Mouse (Mus musculus): Measurements from ENCODE around the gene Crebbp. TPM values are rescaled to one million over a fixed set of nuclear protein-coding genes. Genes with fewer than 3 reads are reported as not detected.
A peak's percentile ranks its signal among the peaks of the same experiment; 100 is the strongest.
"Not testable (repeated sequence)": the region's sequence is repeated elsewhere in the genome, so short reads cannot be mapped to it uniquely, and the experiment has no call there.

Gene Crebbp
- polyA plus RNA-seq, 1 experiment from 2014 or later, result 30.2 TPM

DNA sequence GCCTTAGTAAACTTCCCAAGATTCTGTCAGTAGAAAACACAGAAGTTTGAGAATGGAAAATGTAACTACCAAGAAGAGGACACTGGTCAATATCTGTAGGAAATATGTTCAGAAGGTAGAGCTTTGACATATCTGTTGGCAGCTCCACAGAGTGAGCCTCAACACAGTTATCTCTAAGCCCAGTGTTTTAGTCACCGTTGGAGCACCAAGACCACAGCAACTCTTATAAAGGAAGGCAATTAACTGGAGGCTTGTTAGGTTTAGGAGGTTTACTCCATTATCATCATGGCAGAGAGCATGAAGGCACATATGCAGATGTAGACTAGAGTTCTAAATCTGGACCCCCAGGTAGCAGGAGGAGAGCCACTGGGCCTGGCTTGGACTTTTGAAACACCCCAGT, 80.0 kb downstream of the Crebbp start:
- H3K4me3 ChIP-seq, result no peak overlapping the region
- no peaks in the 10 kb centered on the region for H3K9me3 ChIP-seq
- ATAC-seq (ENCODE audit: borderline replicate concordance, extremely low read depth, low FRiP score, low TSS enrichment), result no peak
- WGBS, result 96% methylated on average over 1 of the region's 1 CpGs
- no peak overlapping the region for H3K9ac ChIP-seq
- no peaks in the 10 kb centered on the region for H3K27me3 ChIP-seq
- no peak overlapping the region for H3K27ac ChIP-seq
- H3K36me3 ChIP-seq, result peaks cover 44% of the 10 kb centered on the region
- no peak overlapping the region for H3K4me2 ChIP-seq
- H3K4me1 ChIP-seq, result no peaks in the 10 kb centered on the region

DNA sequence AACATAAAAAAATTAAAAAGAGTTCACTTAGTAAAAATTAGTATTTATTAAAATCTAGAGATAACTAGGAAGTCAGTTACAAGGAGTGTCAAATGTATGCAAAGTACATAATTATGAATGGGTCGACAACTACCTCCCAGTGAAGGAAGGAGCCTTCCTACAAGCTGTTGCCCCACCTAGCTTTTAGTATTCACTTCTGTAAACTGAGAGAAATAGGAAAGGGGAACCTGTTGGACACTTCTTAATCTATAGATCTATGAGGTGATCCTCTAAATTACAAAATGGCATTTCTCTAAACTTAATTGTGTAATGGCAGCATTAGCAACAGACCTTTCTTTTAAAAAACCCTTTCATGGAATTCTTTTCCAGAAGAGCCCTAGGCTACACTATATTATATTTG, 84.9 kb downstream of the Crebbp start:
- no peak overlapping the region for H3K4me2 ChIP-seq
- no peak overlapping the region for H3K27ac ChIP-seq
- no peak for ATAC-seq (ENCODE audit: borderline replicate concordance, extremely low read depth, low FRiP score, low TSS enrichment)
- no peak overlapping the region for H3K9ac ChIP-seq
- no peaks in the 10 kb centered on the region for H3K4me1 ChIP-seq
- no peaks in the 10 kb centered on the region for H3K27me3 ChIP-seq
- H3K9me3 ChIP-seq, result no peaks in the 10 kb centered on the region
- 82% methylated on average over 1 of the region's 1 CpGs for WGBS
- H3K4me3 ChIP-seq, result no peak overlapping the region
- H3K36me3 ChIP-seq, result peaks cover 57% of the 10 kb centered on the region

DNA sequence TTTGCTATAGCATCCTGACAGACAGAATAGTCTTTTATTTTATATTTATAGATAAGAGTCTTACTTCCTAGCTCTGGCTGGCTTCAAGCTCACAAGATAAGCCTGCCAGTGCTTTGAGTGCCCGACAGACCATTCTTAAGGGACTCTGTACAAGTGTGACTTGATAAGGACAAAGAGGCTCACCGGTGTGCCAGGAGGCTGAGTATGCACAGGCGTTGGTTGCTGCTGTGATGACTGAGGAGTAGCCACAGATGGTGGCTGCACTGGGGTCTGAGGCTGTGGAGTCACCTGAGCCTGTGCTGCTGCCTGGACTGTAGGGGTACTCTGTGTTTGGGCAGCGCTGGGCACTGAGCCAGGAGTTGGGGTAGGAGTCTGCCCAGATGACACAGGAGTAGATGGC, 96.7 kb downstream of the Crebbp start:
- peaks cover 80% of the 10 kb centered on the region for H3K36me3 ChIP-seq
- WGBS, result 78% methylated on average over 4 of the region's 4 CpGs

DNA sequence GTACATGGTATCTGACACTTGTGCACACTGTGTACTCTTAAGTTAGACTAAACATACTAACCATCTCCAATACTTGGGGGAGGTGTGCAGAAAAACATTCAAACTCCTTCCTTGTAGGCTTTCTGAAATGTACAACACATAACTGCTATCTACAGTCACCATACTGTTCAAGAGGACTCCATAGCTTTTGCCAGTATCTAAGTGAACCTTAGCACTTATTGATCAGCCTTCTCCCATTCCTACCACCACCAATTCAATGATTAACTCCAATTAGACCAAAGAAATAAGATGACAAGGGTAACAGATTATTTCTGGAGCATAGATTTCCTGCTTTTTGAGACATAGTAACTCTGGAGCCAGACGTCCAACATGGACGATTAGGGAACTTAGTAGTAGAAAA, 113.4 kb downstream of the Crebbp start:
- peaks cover 59% of the 10 kb centered on the region for H3K36me3 ChIP-seq
- H3K4me3 ChIP-seq, result no peak overlapping the region
- WGBS, result 85% methylated on average over 2 of the region's 2 CpGs
- no peak overlapping the region for H3K4me2 ChIP-seq
- no peaks in the 10 kb centered on the region for H3K27me3 ChIP-seq
- no peaks in the 10 kb centered on the region for H3K9me3 ChIP-seq
- H3K4me1 ChIP-seq, result no peaks in the 10 kb centered on the region
- no peak overlapping the region for H3K9ac ChIP-seq
- no peak for ATAC-seq (ENCODE audit: borderline replicate concordance, extremely low read depth, low FRiP score, low TSS enrichment)
- no peak overlapping the region for H3K27ac ChIP-seq

More for the DNA sequence above, 96.7 kb downstream of the Crebbp start:
- no peak overlapping the region for H3K27ac ChIP-seq
- no peak overlapping the region for H3K4me3 ChIP-seq
- H3K4me2 ChIP-seq, result no peak overlapping the region
- H3K9me3 ChIP-seq, result no peaks in the 10 kb centered on the region
- H3K9ac ChIP-seq, result no peak overlapping the region
- no peaks in the 10 kb centered on the region for H3K4me1 ChIP-seq
- H3K27me3 ChIP-seq, result no peaks in the 10 kb centered on the region
- no peak for ATAC-seq (ENCODE audit: borderline replicate concordance, extremely low read depth, low FRiP score, low TSS enrichment)

DNA sequence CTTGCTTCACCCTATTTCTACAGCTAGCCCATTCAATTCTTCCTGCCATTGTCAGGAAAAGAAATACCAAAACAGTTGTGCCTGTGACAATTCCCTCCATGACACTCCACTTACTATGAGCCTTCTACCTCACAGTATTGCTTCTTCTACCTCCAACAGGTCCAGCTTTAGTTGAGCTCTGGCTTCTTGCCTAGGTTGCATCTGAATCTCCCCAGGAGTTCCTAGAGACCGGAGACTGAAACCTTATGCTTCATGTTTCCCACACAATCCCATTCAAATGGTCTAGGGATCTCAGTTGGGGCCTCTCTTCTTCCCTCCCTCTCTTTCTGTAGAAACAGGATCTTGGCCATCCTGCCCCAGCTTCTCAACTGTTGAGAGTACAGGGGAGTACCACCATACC, 116.3 kb downstream of the Crebbp start:
- Histone ChIP-seq H3K27me3 (no peaks in the 10 kb centered on the region), H3K9me3 (no peaks in the 10 kb centered on the region)

DNA sequence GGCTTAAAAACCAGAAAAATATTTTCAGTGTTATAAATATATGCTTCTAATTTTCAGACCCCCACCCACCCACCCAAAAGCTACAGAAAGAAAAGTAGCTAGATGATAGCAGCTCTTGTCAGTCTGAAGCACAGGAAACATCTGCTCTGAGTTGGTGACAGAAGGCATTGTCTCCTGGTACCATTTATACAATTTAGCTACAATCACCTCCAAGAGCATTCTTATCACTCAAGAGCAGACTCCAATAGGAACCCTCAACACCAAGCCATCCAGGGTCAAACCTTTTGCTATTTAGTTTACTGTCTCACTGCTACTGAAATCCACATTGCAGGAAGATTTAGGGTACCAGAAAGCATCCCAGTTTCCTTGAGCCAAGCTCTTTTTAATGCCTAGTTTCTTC, 116.9 kb downstream of the Crebbp start:
- Histone ChIP-seq H3K9me3 (no peaks in the 10 kb centered on the region), H3K27me3 (no peaks in the 10 kb centered on the region), H3K36me3 (peaks cover 84% of the 10 kb centered on the region), H3K9ac (no peak overlapping the region), H3K4me3 (no peak overlapping the region), H3K27ac (no peak overlapping the region), H3K4me1 (no peaks in the 10 kb centered on the region), H3K4me2 (no peak overlapping the region)
- no peak for ATAC-seq (ENCODE audit: borderline replicate concordance, extremely low read depth, low FRiP score, low TSS enrichment)

More for the DNA sequence above, 116.3 kb downstream of the Crebbp start:
- peaks cover 79% of the 10 kb centered on the region for H3K36me3 ChIP-seq
- H3K4me2 ChIP-seq, result no peak overlapping the region
- H3K4me3 ChIP-seq, result no peak overlapping the region
- no peak overlapping the region for H3K9ac ChIP-seq
- no peak for ATAC-seq (ENCODE audit: borderline replicate concordance, extremely low read depth, low FRiP score, low TSS enrichment)
- H3K27ac ChIP-seq, result no peak overlapping the region
- H3K4me1 ChIP-seq, result no peaks in the 10 kb centered on the region
- WGBS, result 100% methylated on average over 1 of the region's 1 CpGs

DNA sequence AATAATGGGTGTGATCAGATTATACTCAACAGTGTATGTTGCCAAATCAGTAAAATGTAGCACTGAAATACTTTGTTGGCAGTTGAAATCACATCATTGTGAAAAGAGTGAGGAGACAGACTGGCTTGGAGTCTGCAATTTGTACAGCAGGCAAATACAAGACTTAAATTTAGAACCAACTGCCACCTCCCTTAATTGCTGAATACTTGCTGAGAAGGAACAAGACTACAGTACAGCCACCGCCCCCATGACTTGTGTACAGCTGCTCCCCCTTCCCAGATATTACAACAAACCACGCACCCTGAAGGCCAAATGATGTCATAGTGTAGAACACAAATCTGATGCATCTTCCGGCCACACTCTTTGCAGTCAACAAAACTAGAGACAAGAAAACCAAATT, 117.7 kb downstream of the Crebbp start:
- ATAC-seq (ENCODE audit: borderline replicate concordance, extremely low read depth, low FRiP score, low TSS enrichment), result no peak
- WGBS, result 92% methylated on average over 3 of the region's 3 CpGs
- Histone ChIP-seq H3K27me3 (no peaks in the 10 kb centered on the region), H3K36me3 (peaks cover 84% of the 10 kb centered on the region), H3K9me3 (no peaks in the 10 kb centered on the region), H3K4me3 (no peak overlapping the region), H3K9ac (no peak overlapping the region), H3K4me1 (no peaks in the 10 kb centered on the region), H3K27ac (no peak overlapping the region), H3K4me2 (no peak overlapping the region)

DNA sequence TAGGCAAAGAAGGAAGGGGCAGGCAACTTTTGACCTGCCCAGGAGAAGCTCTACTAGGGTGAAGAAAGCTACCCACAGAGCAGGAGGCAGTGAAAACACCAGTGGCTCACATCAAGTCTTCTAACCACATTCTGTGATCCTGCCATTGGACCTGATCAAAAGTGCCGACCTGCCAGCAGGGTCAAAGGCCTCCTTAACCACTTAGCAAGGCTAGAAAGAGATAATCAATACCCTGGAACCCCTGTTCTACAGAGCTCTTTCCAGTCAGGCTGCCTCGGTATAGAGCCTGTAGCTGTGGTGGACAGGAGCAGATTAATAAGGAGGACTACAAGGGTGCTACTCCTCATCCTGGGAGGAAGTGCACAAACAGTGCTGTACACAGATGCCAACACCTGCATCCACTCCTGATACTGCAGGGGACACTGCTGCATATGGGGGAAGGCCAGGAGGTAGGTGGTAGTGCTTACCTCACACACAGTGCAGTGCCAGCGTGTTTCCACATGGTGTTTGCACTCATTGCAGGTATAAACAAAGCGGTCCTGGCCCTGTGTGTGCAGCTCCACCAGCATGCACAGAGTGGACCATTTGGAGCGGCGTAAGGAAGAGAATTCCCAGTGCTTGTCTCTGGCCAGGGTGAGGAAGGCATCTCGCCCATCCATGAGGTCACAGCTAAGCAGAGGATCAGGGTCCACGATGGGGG, 126.4 kb downstream of the Crebbp start:
- WGBS, result 91% methylated on average over 8 of the region's 8 CpGs
- Histone ChIP-seq H3K27me3 (no peaks in the 10 kb centered on the region), H3K9me3 (no peaks in the 10 kb centered on the region), H3K4me3 (no peak overlapping the region), H3K36me3 (peaks cover 84% of the 10 kb centered on the region), H3K27ac (no peak overlapping the region), H3K9ac (no peak overlapping the region), H3K4me2 (no peak overlapping the region), H3K4me1 (no peaks in the 10 kb centered on the region)
- ATAC-seq (ENCODE audit: borderline replicate concordance, extremely low read depth, low FRiP score, low TSS enrichment), result no peak

DNA sequence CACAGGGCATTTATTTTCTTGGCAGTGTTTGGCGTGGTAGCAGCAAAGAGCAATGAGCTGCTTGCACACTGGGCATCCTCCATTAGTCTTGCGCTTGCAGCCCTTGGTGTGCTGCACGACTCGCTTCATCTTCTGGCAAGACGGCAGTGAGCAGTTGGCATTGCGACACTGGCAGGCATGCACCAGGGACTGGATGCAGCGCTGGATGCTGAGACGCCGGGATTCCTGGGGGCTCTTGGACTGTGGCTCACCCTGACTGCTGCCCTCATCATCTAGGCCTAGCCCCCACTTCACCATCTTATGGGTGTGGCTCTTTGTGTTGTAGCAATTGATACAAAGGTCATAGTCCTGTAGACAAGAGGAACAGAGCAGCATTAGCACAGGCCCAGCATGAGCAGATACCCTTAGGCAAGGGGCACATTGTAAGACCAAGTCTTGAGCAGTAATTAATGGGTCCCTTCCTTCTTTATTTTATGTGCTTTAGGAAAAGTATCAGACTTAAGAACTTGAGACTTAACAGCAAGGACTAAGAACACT, 127.9 kb downstream of the Crebbp start:
- no peaks in the 10 kb centered on the region for H3K4me1 ChIP-seq
- H3K4me3 ChIP-seq, result no peak overlapping the region
- ATAC-seq (ENCODE audit: borderline replicate concordance, extremely low read depth, low FRiP score, low TSS enrichment), result no peak
- H3K27ac ChIP-seq, result no peak overlapping the region
- no peak overlapping the region for H3K9ac ChIP-seq
- no peaks in the 10 kb centered on the region for H3K9me3 ChIP-seq
- no peaks in the 10 kb centered on the region for H3K27me3 ChIP-seq
- peaks cover 72% of the 10 kb centered on the region for H3K36me3 ChIP-seq
- H3K4me2 ChIP-seq, result no peak overlapping the region
- WGBS, result 94% methylated on average over 9 of the region's 9 CpGs

DNA sequence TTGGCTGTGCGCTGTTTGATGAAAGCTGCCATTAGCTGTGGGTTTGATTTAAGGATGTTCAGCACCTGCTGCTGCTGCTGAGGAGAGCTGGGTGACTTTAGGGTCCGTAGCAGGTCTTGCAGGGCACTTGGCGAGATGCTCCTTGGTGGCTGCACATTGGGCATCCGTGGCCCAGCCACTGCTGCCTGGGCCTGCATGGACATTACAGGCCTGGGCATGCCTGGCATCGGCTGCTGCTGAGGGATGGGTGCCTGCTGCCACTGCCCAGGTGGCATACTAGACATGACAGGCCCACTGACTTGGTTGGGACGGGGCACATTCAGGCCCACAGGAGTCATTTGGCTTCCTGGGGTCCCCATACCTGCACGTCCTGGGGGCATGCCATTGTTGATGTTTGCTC, 128.7 kb downstream of the Crebbp start:
- 95% methylated on average over 7 of the region's 7 CpGs for WGBS
- peaks cover 64% of the 10 kb centered on the region for H3K36me3 ChIP-seq
- H3K9me3 ChIP-seq, result no peaks in the 10 kb centered on the region
- H3K4me2 ChIP-seq, result no peak overlapping the region
- no peak overlapping the region for H3K27ac ChIP-seq
- no peaks in the 10 kb centered on the region for H3K27me3 ChIP-seq
- H3K9ac ChIP-seq, result no peak overlapping the region
- H3K4me3 ChIP-seq, result no peak overlapping the region
- no peaks in the 10 kb centered on the region for H3K4me1 ChIP-seq
- ATAC-seq (ENCODE audit: borderline replicate concordance, extremely low read depth, low FRiP score, low TSS enrichment), result no peak

DNA sequence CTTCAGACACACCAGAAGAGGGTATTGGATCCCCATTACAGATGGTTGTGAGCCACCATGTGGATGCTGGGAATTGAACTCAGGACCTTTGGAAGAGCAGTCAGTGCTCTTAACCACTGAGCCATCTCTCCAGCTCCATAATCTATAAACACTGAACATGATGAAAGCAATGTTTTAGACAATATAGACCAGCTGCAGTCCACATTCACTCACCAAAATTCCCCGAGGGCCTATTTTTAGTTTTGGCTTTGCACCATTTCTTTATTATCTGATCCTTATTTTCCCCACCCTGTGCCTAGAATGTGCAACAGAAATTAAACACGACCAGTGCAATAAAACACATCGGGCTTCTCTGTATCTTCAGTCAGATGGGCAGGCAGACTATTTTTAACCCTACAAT, 133.4 kb downstream of the Crebbp start:
- Histone ChIP-seq H3K4me1 (peaks cover 18% of the 10 kb centered on the region), H3K36me3 (peaks cover 19% of the 10 kb centered on the region)
- H3K27me3 ChIP-seq; H3K4me3 ChIP-seq; H3K27ac ChIP-seq; H3K9me3 ChIP-seq; H3K4me2 ChIP-seq; ATAC-seq (ENCODE audit: borderline replicate concordance, extremely low read depth, low FRiP score, low TSS enrichment); H3K9ac ChIP-seq: not testable (repeated sequence)
- WGBS, result 50% methylated on average over 3 of the region's 3 CpGs

DNA sequence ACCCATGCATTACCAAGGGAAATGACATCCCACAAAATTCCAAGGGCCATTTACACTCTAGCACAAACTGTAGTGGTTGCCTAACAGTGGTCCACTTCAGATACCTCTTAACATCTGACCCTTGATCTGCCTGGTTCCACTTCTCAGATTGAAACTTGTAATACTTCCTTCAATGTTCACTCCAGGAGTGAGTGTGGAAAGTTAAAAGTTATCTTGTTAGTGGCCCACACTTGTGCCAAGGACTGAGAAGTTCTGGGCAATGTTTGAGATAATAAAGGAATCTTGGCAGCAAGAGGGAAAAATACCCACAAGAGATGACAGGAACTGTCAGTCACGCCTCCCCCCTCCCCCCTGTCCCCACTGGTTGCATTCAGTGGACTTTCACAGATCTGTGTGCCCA, 134.1 kb downstream of the Crebbp start:
- Histone ChIP-seq H3K27ac (no peak overlapping the region), H3K36me3 (peaks cover 11% of the 10 kb centered on the region), H3K9me3 (no peaks in the 10 kb centered on the region), H3K27me3 (no peaks in the 10 kb centered on the region), H3K4me2 (no peak overlapping the region), H3K4me1 (peaks cover 18% of the 10 kb centered on the region), H3K4me3 (no peak overlapping the region), H3K9ac (no peak overlapping the region)
- no peak for ATAC-seq (ENCODE audit: borderline replicate concordance, extremely low read depth, low FRiP score, low TSS enrichment)
- WGBS, result 47% methylated on average over 1 of the region's 1 CpGs

DNA sequence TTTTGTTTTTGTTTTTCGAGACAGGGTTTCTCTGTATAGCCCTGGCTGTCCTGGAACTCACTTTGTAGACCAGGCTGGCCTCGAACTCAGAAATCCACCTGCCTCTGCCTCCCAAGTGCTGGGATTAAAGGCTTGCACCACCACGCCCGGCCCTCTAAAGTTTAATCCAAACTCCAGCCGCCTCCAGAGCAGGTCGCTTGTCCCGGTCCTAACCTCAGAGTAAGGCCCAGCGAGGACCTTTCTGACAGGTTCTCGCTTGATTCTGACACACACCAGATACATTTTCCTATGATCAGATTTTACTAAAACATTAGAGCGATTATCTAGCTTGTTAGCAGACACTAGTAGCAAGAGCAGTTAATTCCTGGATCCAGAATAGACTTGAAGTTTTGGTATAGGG, 135.5 kb downstream of the Crebbp start:
- Histone ChIP-seq H3K4me1 (peaks cover 18% of the 10 kb centered on the region), H3K4me2 (peak overlapping the region; percentile 63), H3K4me3 (peak overlapping the region; percentile 86)
- not testable (repeated sequence) for H3K27ac ChIP-seq; ATAC-seq (ENCODE audit: borderline replicate concordance, extremely low read depth, low FRiP score, low TSS enrichment); H3K27me3 ChIP-seq; H3K36me3 ChIP-seq; H3K9ac ChIP-seq; H3K9me3 ChIP-seq
- 62% methylated on average over 10 of the region's 10 CpGs for WGBS

All from lung, embryonic 15.5 days (tissue).